Mouse (Mus musculus) CH12.LX (cell line): ENCODE data around the gene Chrm3.

Source experiments
- CHD1 ChIP-seq: IDR thresholded peaks from 2 replicates; pipeline ENCODE4 v1.6.1; 2012; ENCODE audit warnings: low read depth, low read length, improper control_type of control experiment, inconsistent platforms
- CTCF ChIP-seq, 2 experiments: IDR thresholded peaks in 1 of 2; conservative IDR thresholded peaks in 1 of 2; 2 replicates each; pipeline ENCODE4 v1.5.1; 2011 to 2012; ENCODE audit warnings: low read depth in 2 of 2, low read length in 2 of 2, improper control_type of control experiment in 1 of 2, inconsistent platforms in 1 of 2, mild to moderate bottlenecking in 1 of 2, moderate library complexity in 1 of 2
- E2F4 ChIP-seq: IDR thresholded peaks from 2 replicates; pipeline ENCODE4 v1.6.1; 2011; ENCODE audit warnings: low read depth, low read length, improper control_type of control experiment; ENCODE audit not compliant: insufficient replicate concordance
- EP300 ChIP-seq: IDR thresholded peaks from 2 replicates; pipeline ENCODE4 v1.6.1; 2011; ENCODE audit warnings: low read length, improper control_type of control experiment
- MAX ChIP-seq: IDR thresholded peaks from 2 replicates; pipeline ENCODE4 v1.6.1; 2011; ENCODE audit warnings: low read length, improper control_type of control experiment
- MAZ ChIP-seq: IDR thresholded peaks from 2 replicates; pipeline ENCODE4 v1.6.1; 2012; ENCODE audit warnings: low read depth, mild to moderate bottlenecking, inconsistent platforms, low read length, improper control_type of control experiment, moderate library complexity
- NRF1 ChIP-seq: IDR thresholded peaks from 2 replicates; pipeline ENCODE4 v1.6.1; 2014; ENCODE audit warnings: low read depth, mild to moderate bottlenecking, inconsistent platforms, low read length, improper control_type of control experiment, moderate library complexity
- RAD21 ChIP-seq: IDR thresholded peaks from 2 replicates; pipeline ENCODE4 v1.6.1; 2011; ENCODE audit warnings: low read depth, mild to moderate bottlenecking, low read length, improper control_type of control experiment, moderate library complexity
- TBP ChIP-seq: conservative IDR thresholded peaks from 2 replicates; pipeline ENCODE4 v1.6.1; 2011; ENCODE audit warnings: low read depth, low read length, improper control_type of control experiment
- USF2 ChIP-seq: conservative IDR thresholded peaks from 2 replicates; pipeline ENCODE4 v1.6.1; 2011; ENCODE audit warnings: low read depth, low read length, improper control_type of control experiment
- ZMIZ1 ChIP-seq: IDR thresholded peaks from 2 replicates; pipeline ENCODE4 v1.6.1; 2012; ENCODE audit warnings: low read depth, mild to moderate bottlenecking, inconsistent platforms, low read length, improper control_type of control experiment

GRCm38 (mm10) chr13:10112211-10112610 lies 248.4 kb downstream of the Chrm3 start:
- no peak for TF ChIP-seq CTCF (conservative IDR thresholded peaks at IDR 0.05 in 1 of 2, IDR thresholded peaks at IDR 0.05 in 1 of 2; ENCODE audit: low read depth in 2 of 2, low read length in 2 of 2)
- no peak for TF ChIP-seq ZMIZ1
- TF ChIP-seq TBP, result no peak
- no peak for TF ChIP-seq EP300
- TF ChIP-seq MAZ, result no peak
- no peak for TF ChIP-seq NRF1
- TF ChIP-seq RAD21, result no peak
- no peak for TF ChIP-seq E2F4
- no peak for TF ChIP-seq MAX
- TF ChIP-seq USF2, result no peak
- no peak for TF ChIP-seq CHD1
